Mouse (Mus musculus) right cerebral cortex, postnatal 4 days (tissue): ENCODE data around the gene Smim12.
A peak's percentile ranks its signal among the peaks of the same experiment; 100 is the strongest.

Source experiments
- DNase-seq: peaks from one replicate; pipeline ENCODE4 v3.0.0-alpha.2; 2022

The Smim12 gene

DNA sequence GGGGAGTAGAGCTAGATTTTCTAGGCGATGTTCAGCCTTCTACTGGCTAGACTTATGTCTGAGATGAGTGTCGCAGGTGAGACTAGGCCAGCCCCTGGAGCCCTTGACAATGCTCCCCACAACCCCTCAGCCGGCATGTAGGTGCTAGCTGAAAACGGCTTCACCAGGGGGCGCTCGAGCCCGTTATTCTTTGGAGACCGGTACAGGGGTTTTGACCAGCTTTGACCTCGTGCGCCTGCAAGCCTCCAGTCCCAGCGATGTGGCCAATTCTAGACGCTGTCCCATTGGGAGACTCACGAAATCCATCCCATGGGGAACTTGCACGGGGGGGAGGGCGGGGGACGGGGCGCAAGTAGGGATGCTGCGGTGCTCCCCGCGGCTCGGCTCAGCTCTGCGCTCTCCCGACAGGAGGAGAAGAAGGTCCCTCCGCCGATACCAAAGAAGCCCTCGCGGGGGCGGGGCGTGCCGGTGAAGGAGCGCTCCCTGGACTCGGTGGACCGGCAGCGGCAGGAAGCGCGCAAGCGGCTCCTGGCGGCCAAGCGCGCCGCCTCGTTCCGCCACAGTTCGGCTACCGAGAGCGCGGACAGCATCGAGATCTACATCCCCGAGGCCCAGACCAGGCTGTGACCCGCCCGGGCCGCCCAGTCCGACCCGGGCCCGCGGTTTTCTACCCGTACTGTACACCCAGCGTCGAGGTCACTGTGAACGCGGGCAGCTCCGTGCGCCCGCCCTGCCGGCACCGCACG lies 7.7 kb upstream of the Smim12 start:
- peak; percentile 97 for DNase-seq

DNA sequence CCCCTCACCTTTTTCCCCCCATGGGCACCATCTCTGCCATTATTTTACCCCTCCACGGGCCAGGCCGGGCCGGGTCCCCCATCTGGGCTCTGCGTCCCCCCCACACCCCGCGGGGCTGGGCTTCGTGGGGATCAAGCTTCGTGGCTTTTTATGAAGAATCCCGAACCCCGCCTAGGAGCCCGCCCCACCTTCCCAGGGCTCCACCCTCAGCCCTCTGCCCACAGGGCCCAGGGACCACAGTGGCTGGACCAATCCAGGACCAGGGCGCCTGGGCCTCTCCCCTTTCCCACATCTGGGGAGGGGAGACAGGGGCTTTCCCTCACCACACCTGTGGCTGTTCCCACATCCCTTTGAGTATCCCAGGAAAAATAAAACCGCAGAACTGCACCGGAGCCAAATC lies 7.0 kb upstream of the Smim12 start:
- DNase-seq = no peak

DNA sequence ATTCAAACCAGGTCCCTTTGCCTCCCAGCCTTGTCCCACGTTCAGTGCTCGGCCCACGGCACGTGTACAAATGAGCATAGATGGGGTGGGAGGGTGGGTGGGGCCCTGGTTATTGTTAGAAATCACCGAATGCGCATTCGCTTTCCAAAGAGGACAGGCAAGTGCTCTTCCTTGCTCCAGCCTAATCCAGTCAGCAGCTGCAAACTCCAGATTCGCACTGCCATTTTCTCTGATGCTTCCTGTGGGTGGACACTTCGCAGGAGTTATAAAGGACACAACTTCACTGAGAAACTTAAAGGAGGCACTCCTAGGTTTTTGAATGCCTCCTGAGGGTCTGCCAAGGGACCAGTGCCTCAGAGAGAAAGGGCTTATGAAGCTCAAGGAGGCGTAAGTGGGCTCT lies 6.3 kb upstream of the Smim12 start:
- DNase-seq = no peak

DNA sequence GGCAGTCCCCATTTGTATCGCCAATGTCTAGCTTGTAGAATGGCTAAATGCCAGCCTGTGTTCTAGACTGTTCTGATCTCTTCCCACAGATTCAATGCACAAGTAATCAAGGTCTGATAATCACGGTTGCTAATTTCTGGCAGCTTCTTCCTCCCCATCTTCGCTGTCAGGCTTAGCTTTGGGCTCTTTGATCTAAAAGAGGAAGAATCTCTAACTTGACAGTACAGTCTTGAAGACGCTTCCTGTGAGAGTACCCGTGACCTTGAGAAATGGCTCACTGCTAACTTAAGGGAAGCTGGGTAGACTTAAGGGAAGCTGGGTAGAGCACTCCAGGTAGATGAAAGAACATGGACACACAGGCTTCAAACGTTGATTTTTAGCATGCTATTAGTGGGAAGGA lies 888 bp upstream of the Smim12 start:
- no peak for DNase-seq

DNA sequence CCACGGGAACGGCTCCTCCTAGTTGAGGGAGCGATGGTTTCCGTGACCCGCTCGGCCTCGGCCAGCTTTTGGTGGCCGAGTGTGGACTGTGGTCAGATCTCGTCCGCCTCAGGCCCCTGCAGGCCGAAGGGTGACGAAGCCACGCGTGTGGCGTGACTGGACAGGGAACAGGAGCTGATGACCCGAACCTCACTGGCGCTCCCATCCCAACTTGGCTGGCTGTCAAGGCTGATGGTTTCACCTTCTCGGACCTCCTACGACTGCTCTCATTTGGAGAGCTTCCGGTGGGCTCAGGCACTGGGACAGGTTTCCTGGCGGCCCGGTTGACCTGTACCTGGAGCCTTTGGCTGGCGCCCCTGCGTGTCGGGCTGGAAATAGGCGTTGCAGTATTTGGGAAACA lies 369 bp downstream of the Smim12 start:
- DNase-seq = no peak

DNA sequence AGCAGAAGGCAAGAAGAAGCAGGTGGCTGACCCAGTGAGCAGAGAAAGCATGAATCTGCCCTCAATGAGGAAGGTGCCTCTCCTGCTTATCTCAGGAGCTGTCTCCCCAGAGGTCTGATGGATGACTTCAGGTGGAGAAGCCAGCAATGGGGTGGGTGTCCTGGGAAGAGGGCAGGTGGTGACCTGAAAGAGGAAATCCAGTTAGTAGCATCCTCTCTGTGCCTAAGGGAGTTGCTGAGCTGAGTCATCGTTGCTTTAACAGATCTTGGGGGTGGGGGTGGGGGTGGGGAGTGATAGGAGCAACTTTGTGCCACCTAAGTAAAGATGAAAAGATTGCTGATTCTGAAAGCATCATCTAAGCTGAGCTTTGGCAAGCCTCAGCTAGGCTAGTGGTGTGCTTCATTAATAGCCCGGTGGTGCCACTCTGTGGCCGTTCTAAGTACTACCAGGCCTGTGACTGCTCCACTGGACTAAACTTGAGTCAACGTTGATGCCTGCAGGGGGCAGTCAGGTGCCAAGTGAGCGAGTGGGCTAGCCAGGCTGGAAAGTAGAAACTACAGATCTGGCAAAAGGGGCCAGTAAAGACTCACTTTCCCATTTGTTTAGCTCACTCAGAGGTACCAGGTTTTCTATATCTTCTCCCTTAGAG lies 6.2 kb downstream of the Smim12 start:
- peak; percentile 99 for DNase-seq

DNA sequence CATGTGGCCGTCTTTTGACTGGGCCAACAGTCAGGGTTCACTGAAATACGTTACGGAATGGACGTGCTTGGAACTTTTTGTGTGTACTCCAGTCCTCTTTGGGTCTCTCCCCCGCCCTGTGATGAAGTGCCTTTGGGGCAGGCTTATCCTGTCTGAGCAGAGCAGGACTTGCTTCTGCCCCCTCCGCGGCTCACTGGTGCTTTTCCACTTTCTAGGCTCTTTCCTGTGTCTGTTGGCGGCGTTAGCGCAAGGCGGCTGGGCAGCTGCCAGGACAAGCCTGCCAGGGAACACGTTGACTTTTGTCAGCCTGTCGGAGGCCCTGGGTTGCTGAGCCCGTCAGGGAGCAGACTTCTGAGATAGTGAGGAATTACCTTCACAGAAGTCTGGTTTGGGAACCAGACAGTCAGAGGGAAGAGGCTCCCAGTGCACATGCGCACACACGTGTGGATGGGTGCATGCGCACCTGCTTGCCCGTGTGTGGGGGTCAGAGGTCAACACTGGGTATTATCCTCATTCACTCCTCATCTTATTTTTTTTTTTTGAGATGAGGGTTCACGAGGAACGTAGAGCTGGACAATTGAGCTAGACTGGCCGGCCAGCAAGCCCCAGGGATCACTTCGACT lies 8.5 kb downstream of the Smim12 start:
- DNase-seq = peak; percentile 48

DNA sequence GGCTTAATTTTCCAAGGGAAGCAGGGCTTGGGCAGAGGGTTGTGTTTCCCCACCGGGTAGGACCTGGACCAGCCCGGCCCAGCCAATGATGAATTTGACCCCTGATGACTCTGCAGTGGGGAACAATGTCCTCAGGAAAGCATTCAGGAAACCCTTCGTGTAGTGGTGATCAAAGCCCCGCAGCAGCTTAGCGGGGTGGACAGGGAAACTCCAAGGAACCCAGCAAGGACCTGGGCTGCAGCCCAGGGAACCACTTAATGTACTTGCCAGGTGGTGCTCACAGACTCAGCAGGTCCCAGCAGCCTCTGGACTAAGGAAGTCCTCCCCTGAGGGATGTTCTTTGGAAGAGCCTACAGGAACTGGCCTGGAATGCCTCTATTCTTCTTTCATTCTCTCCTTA lies 13.2 kb downstream of the Smim12 start:
- DNase-seq = no peak

DNA sequence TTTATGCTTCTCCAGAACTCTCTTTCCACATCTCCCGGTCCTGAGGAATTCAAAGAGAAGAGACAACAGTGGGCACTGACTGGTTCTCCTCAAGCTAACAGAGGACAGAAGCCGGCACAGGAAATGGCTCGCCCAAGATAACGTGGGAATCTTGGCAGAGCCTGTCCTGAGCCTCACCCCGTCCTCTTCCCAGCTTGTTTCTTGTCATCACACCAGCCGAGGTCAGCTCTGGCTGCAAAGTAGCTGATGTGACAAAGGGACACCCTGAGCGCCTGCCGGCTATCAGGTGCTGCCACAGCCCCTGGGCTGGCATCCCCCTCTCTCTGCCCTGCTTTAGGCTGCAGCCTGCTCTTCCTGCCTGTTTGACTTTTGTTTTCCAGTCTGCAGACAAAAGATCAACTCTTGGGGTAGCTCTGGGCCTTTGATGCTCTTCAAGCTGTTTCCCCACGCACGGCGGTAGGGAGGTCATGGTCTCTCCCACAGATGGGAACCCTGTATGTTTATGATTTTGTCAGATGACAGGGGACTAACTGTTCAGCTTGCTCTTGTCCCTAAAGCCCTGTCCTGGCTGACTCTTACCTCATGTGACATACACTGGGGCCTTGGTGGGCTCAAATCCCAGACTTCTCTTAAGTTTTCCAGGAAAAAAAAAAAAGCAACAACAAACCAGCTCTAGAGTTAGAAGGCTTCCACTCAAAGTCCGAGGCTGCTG lies 14.8 kb downstream of the Smim12 start:
- DNase-seq = no peak

DNA sequence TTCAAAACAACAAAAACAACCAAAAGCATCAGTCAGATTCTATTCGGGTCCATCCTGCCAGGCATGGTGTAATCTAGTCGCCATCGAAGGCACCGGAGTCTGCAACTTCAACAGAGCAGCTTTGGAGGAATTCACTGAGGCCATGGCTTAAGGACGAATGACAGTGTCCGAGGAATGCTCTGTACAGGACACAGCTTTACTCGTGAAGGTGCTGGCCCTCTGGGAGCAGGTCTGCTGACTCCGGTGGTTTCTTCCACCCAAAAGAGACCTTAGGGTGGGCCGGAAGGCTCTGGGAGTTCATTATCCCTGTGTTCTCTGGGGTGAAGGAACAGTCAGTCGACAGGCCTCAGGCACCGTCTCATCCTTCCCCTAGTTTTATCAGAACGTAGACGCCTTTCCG lies 18.0 kb downstream of the Smim12 start:
- DNase-seq = no peak

DNA sequence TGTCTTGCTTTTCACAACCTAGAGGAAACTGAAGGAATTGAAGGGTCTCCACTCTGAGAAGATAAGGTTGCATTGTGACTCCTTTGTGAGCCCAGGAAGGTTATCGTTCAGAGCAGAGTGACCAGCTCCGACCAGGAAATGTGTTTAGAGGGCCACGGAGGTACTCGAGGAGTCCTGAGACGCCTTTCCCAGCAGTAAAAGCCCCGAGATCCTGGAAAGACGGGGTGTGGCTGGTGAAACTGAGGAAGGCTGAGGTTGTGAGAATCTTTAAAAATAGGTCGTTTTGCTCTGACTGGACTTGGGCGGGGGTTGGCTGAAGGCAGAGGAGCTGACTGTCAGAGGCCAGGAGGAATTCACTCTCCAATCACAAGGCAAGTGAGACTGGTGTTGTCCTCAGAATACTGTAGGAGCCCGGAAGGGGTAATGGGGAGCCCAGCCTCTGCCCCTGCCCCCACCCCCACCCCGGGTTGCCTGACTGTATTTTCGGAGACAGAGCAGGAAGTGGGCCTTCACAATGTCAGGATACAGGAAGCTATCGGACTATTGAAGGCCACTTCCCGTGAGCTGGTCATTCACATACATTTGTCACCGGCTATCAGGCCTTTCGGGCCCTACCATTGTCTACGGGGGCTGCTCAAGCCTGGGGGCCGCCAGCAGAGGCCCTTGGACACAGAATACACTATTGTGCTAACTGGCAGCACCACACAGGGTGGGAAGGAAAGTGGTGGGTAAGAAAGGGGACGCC lies 20.0 kb downstream of the Smim12 start:
- DNase-seq = no peak

DNA sequence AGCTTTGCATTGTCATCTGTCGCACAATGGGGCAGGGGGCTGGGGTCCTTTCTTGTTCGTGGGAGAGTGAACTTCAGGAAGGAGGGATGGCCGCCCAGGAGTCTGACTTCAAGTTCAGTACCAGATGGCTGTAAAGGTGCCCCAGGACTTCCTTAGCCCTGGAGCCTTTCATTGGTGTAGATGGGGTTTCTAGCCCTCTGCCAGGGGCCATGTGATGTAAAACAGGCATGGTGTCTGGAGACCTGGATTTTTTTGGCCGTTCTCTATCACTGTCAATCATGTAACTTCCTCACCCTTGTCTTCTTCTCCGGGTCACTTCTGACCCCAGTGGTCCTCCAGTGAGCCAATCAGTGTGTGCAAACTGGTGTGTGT lies 20.6 kb downstream of the Smim12 start:
- DNase-seq = no peak

DNA sequence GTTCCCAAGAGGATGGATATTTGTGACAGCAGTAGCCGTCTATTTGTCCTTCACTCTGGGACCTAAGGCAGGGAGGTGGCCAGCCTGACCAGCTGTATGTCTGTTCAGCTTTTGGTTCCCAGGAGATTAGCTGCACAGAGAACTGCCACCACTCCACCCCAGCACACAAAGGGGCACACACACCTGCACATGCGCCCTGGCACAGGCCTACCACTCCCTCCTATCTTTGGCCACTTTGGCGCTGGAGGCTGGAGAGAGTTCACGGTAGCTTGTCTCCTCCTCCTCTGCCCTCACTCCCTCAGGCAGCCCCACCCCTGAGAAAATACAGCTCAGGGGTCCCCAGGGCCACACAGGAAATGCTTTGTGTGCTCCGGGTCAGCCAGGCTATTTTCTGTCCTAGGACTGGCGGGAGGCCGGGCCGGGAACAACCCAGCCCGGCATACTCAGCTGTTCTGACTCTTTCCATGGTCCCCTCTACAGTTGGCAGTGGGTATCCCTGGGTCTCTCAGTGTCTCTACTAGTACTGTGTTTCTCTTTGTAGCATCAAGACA lies 34.9 kb downstream of the Smim12 start:
- DNase-seq = no peak

DNA sequence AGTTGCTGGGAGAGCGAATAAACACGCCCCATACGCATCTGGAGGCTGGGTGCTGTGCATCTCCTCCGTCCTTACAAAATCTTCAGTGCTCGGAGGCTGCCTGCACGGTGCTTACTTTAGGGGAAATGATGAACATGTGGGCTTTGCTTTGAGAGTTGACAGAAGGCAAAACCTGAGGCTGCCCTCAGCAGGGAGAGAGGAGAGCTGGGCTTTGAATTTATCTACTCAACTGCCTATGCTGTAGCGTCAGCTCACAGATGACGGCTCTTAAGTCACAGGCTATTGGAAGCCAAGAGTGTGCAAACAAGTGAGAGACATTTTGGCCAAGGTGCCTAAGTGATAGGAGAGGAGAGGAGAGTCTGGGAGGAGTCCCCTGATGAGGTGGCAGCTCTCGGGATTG lies 35.7 kb downstream of the Smim12 start:
- DNase-seq = no peak

DNA sequence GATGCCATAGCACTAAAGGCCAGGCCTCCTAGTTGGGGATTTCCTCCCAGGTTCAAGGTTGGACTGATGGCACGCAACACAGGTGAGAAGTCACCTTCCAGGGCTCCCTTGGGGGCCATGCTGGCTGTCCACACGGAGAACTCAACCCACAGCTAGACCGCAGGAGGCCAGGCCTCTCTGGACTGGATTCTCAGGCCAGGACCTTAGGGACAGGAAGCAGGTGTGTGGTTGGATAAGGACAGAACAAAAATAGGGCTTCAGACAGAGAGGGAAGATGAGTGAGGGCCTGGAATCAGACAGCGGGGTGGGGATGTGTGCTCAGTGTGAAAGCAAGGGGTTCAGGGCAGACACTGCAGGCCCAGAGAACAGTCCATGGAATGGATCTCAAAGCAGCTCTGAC lies 43.3 kb downstream of the Smim12 start:
- DNase-seq = no peak

DNA sequence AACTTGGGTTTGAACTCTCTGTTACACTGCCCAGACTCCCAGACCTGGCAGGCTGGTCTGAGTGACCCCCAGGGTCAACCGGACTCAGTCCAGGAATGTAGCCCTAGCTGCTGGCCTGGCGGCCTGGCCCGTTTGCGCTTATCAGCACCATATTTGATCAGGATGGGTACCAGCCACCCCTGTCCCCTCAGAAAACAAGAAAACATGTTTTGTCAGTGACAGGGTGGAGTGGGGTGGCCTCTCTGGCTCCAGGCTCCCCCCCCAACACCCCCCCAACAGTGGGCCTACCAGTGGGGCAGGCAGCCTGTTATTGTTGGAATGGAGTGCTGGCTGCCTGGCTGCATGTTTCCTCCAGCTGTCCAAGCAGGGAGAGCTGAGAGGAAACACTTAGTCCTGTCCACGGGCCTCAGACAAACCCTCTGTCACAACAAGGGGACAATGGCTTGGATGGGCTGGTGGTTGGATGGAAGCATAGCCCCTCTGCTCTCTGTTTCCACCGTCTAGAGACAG lies 45.5 kb downstream of the Smim12 start:
- DNase-seq = no peak

DNA sequence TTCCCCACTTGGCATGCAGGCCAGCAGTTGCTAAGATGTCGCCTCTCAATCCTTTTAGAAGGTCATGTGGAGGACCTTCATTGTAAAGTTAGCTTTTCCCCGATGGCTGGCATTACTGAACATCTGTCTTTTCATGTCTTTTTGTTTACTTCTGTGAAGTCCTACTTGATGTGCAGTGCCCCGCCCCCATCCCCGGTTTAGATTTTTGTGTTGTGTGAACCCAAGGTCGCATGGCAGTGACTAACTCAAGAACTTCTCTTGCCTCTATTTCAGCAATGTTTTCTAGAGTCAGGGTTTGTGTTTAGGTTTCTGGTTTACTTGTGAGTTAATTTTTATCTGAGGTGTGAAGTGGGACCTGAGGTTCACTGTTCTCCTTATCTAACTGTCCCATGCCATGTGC lies 49.0 kb downstream of the Smim12 start:
- DNase-seq = no peak
